17 mouse cellular contexts compared by ENCODE assay signal in the genomic region with DNA sequence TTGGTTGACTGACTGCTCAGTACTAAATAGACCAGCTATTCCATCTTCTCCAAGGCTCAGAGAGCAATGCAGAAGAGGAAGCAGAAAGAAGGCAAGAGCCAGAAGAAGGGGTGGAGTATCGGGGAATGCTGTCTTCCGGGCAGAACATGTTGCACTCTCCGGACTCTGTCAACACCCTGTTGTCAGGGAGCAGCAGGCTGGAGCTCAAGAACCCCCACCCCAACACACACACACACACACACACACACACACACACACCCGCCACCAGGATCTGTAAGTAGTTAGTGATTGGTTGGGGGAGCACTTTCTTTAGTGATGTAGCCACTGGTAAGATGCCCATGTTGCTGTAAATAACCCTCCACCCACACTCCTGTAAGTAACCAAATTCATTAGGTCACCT. TPM values are rescaled to one million over a fixed set of nuclear protein-coding genes. Genes with fewer than 3 reads are reported as not detected.
"Had no signal": no experiment of that assay in that cellular context is flagged by ENCODE, and none has a peak within 500 bp of the region (broad histone marks: within the 10 kb centered on the region; RNA-seq: fewer than 3 reads in every experiment).

No protein-coding gene starts in this region.

- H3K27ac ChIP-seq: neural tube, embryonic 13.5 days; neural tube, embryonic 15.5 days; stomach, embryonic 15.5 days; stomach, postnatal 0 days had no signal

- H3K9ac ChIP-seq: neural tube, embryonic 13.5 days; neural tube, embryonic 15.5 days; stomach, embryonic 15.5 days had no signal

- H3K4me3 ChIP-seq: neural tube, embryonic 13.5 days; neural tube, embryonic 15.5 days; stomach, embryonic 15.5 days had no signal

- H3K9me3 ChIP-seq: neural tube, embryonic 13.5 days; neural tube, embryonic 15.5 days; stomach, embryonic 15.5 days had no signal

- DNase-seq: retina, postnatal 1 day; right cerebral cortex, adult 18-20 months; right cerebral cortex, postnatal 14 days; right cerebral cortex, postnatal 25 days; right cerebral cortex, postnatal 4 days; spleen, adult 18-20 months; thymus, adult 18-20 months; thymus, adult 2 months; thymus, postnatal 14 days; thymus, postnatal 25 days; thymus, postnatal 36 days; thymus, postnatal 4 days had no signal

- H3K36me3 ChIP-seq: neural tube, embryonic 13.5 days; neural tube, embryonic 15.5 days; stomach, embryonic 15.5 days had no signal

- H3K4me1 ChIP-seq: neural tube, embryonic 13.5 days; stomach, embryonic 15.5 days had no signal

- H3K4me2 ChIP-seq: neural tube, embryonic 13.5 days; neural tube, embryonic 15.5 days; stomach, embryonic 15.5 days had no signal

- H3K27me3 ChIP-seq: neural tube, embryonic 15.5 days; stomach, embryonic 15.5 days had no signal

RNA-seq across cellular contexts. Expression of a gene that starts 21.0 kb away (rescaled TPM):
- total RNA-seq: neutrophil, adult 5-6 weeks had no signal
